Mouse (Mus musculus) Patski (cell line): ENCODE results near the gene Stag1. TPM values are rescaled to one million over a fixed set of nuclear protein-coding genes. Genes with fewer than 3 reads are reported as not detected.
A peak's percentile ranks its signal among the peaks of the same experiment; 100 is the strongest.

Experiments
- ATAC-seq: fragments of 100-300 bp; one replicate; pipeline ENCODE4 v1.8.0; 2021
- CTCF ChIA-PET: fragments of 350-600 bp; sonication (Branson Sonifier 250); formaldehyde crosslinking; loops from one replicate; lab custom pipeline; 2022; ENCODE audit warnings: inconsistent platforms; lab: Charles Lee
- POLR2A ChIA-PET: fragments of 350-600 bp; sonication (Branson Sonifier 250); formaldehyde crosslinking; loops from one replicate; lab custom pipeline; 2022; ENCODE audit warnings: antibody characterized with exemption, inconsistent platforms; lab: Charles Lee
- DNase-seq: peaks from one replicate; pipeline ENCODE4 v3.0.0-alpha.2; 2011; ENCODE audit warnings: low read depth, low spot score
- H3K27me3 ChIP-seq: fragments of 371-371 bp; one replicate; pipeline ENCODE4 v1.5.1; 2021
- CTCF ChIP-seq: fragments of 100-300 bp; IDR thresholded peaks from one replicate; pipeline ENCODE4 v1.5.1; 2021
- in situ Hi-C: fragments of 300-500 bp; cut with MboI; formaldehyde crosslinking; loops from 3 replicates; pipeline ENCODE4 v1.11.1; 2018; ENCODE audit warnings: low pct_unique_long_range_greater_than_20kb, mixed read lengths
- polyA plus RNA-seq: library from polyadenylated mRNA; unstranded; gene quantifications from one replicate; pipeline ENCODE4 v1.2.3, GENCODE M21; 2021

Stag1 gene
- polyA plus RNA-seq, 1 experiment from 2014 or later = 29.1 TPM

- DNase-seq (no peak), ATAC-seq (no peak)
- H3K27me3 ChIP-seq = no peaks in the 10 kb centered on the region
- POLR2A ChIA-PET = no interaction called here
- no peak for TF ChIP-seq CTCF
- in situ Hi-C loops = no loop called here
- CTCF ChIA-PET = interaction anchor here (1.8 to 3.3 kb wide), 3 partner anchors 12 to 57 kb away, joined by 6 to 11 read pairs (median 7); partner anchors contain the start of gene Nck1
Observed at GRCm38 (mm10) chr9:100603156-100603555, 5.6 kb downstream of the Stag1 start.

- H3K27me3 ChIP-seq = no peaks in the 10 kb centered on the region
- ATAC-seq = no peak
- DNase-seq = no peak
- in situ Hi-C loops = no loop called here
- no peak for TF ChIP-seq CTCF
- POLR2A ChIA-PET = interaction anchor here (0.6 to 2.3 kb wide), 3 partner anchors 12 to 95 kb away, joined by 3 to 6 read pairs (median 3); no protein-coding TSS in a partner anchor
- CTCF ChIA-PET = interaction anchor here (1.0 to 3.3 kb wide), 2 partner anchors 10 to 36 kb away, joined by 3 to 11 read pairs; no protein-coding TSS in a partner anchor
Observed at GRCm38 (mm10) chr9:100605522-100605921, 7.9 kb downstream of the Stag1 start.

- POLR2A ChIA-PET = interaction anchor here (0.6 to 2.3 kb wide), 3 partner anchors 11 to 94 kb away, joined by 3 to 6 read pairs (median 3); no protein-coding TSS in a partner anchor
- H3K27me3 ChIP-seq = no peaks in the 10 kb centered on the region
- ATAC-seq (peak; percentile 100), DNase-seq (peak; percentile 88)
- CTCF ChIA-PET = interaction anchor here (1.0 to 3.3 kb wide), 2 partner anchors 10 to 36 kb away, joined by 3 to 11 read pairs; no protein-coding TSS in a partner anchor
- in situ Hi-C loops = no loop called here
- no peak for TF ChIP-seq CTCF
Observed at GRCm38 (mm10) chr9:100605985-100606554, 8.5 kb downstream of the Stag1 start.

GRCm38 (mm10) chr9:100613501-100614071, 16.0 kb downstream of the Stag1 start:
- no peak for ATAC-seq
- POLR2A ChIA-PET = no interaction called here
- TF ChIP-seq CTCF = no peak
- DNase-seq = no peak
- H3K27me3 ChIP-seq = no peaks in the 10 kb centered on the region
- CTCF ChIA-PET = no interaction called here
- in situ Hi-C loops = no loop called here

GRCm38 (mm10) chr9:100616947-100617346, 19.3 kb downstream of the Stag1 start:
- no peak for TF ChIP-seq CTCF
- ChIA-PET POLR2A (interaction anchor here (1.4 kb wide), 1 partner anchor 11 kb away, joined by 6 read pairs; no protein-coding TSS in a partner anchor), CTCF (interaction anchor here (1.3 to 2.5 kb wide), 4 partner anchors 8 to 67 kb away, joined by 3 to 13 read pairs (median 4); no protein-coding TSS in a partner anchor)
- in situ Hi-C loops = no loop called here
- no peaks in the 10 kb centered on the region for H3K27me3 ChIP-seq
- ATAC-seq = no peak
- peak; percentile 22 for DNase-seq

- DNase-seq (no peak), ATAC-seq (no peak)
- ChIA-PET POLR2A (interaction anchor here (0.6 kb wide), 1 partner anchor 66 kb away, joined by 5 read pairs; no protein-coding TSS in a partner anchor), CTCF (interaction anchor here (1.7 kb wide), 1 partner anchor 16 kb away, joined by 7 read pairs; no protein-coding TSS in a partner anchor)
- TF ChIP-seq CTCF = no peak
- in situ Hi-C loops = no loop called here
- H3K27me3 ChIP-seq = no peaks in the 10 kb centered on the region
Observed at GRCm38 (mm10) chr9:100626258-100626657, 28.7 kb downstream of the Stag1 start.

- in situ Hi-C loops = loop anchor here (5.0 to 10.0 kb wide), 3 partner anchors 93 to 514 kb away; partner anchors contain the start of gene Nck1
- no peaks in the 10 kb centered on the region for H3K27me3 ChIP-seq
- POLR2A ChIA-PET = no interaction called here
- CTCF ChIA-PET = interaction anchor here (1.9 to 4.1 kb wide), 5 partner anchors 14 to 127 kb away, joined by 7 to 67 read pairs (median 11); partner anchors contain the start of gene Nck1
- ATAC-seq = no peak
- no peak for TF ChIP-seq CTCF
- DNase-seq = no peak
Observed at GRCm38 (mm10) chr9:100640754-100641153, 43.2 kb downstream of the Stag1 start.

GRCm38 (mm10) chr9:100641391-100642085, 43.9 kb downstream of the Stag1 start:
- ChIA-PET CTCF (interaction anchor here (0.7 to 4.1 kb wide), 13 partner anchors 15 to 1223 kb away, joined by 3 to 67 read pairs (median 11); partner anchors contain the start of gene Nck1), POLR2A (interaction anchor here (0.6 to 3.1 kb wide), 8 partner anchors 23 to 187 kb away, joined by 3 to 28 read pairs (median 5); partner anchors contain the start of gene Nck1)
- ATAC-seq (no peak), DNase-seq (no peak)
- H3K27me3 ChIP-seq = no peaks in the 10 kb centered on the region
- in situ Hi-C loops = loop anchor here (5.0 to 10.0 kb wide), 3 partner anchors 94 to 513 kb away; partner anchors contain the start of gene Nck1
- TF ChIP-seq CTCF = no peak

GRCm38 (mm10) chr9:100642186-100642839, 44.7 kb downstream of the Stag1 start:
- in situ Hi-C loops = loop anchor here (5.0 to 10.0 kb wide), 3 partner anchors 95 to 512 kb away; partner anchors contain the start of gene Nck1

More at GRCm38 (mm10) chr9:100642186-100642839, 44.7 kb downstream of the Stag1 start:
- POLR2A ChIA-PET = interaction anchor here (0.6 to 3.1 kb wide), 13 partner anchors 24 to 193 kb away, joined by 3 to 28 read pairs (median 3); partner anchors contain the start of gene Nck1
- CTCF ChIA-PET = interaction anchor here (0.6 to 4.1 kb wide), 34 partner anchors 12 to 1224 kb away, joined by 3 to 67 read pairs (median 5); partner anchors contain the start of gene Nck1
- DNase-seq (peak; percentile 58), ATAC-seq (peak; percentile 41)
- no peak for TF ChIP-seq CTCF
- H3K27me3 ChIP-seq = no peaks in the 10 kb centered on the region
